Mouse (Mus musculus): ENCODE data around the gene Pcdh9. TPM values are rescaled to one million over a fixed set of nuclear protein-coding genes. Genes with fewer than 3 reads are reported as not detected.

Pcdh9 gene
- polyA plus RNA-seq, 1 experiment = 0.30 TPM

DNA sequence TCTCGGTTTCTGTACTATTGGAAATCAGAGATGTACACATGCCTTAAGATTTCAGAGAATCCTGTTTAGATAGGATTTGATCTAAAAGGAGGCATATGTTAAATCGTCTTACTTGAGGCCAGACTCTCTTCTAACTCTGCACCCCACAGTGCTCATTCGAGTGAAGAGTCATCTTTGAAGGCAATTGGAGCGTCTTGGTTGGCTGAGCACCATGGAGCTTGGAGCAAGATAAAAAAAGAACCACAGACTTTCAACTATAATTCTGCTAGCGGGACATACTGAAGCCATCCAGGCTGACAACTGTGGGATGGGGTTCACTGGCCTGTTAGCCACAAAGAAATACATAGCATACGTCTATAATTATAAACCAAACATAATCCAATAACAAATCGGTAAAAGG, 541.3 kb downstream of the Pcdh9 start:
- WGBS = 35% methylated on average over 7 of the region's 7 CpGs
- no peak for DNase-seq
- H3K27me3 ChIP-seq (replicated peaks; ENCODE audit: control insufficient read depth, insufficient read depth, low read length) = no peaks in the 10 kb centered on the region
- no peaks in the 10 kb centered on the region for H3K4me1 ChIP-seq (ENCODE audit: control insufficient read depth, insufficient read depth, low read length)
- no peak overlapping the region for H3K27ac ChIP-seq (ENCODE audit: insufficient read depth, low read depth, low read length)
- no peaks in the 10 kb centered on the region for H3K36me3 ChIP-seq (ENCODE audit: control insufficient read depth, insufficient read depth, low read length)
- H3K4me3 ChIP-seq (ENCODE audit: insufficient read depth, low read depth, low read length) = no peak overlapping the region
- TF ChIP-seq CTCF (conservative IDR thresholded peaks at IDR 0.05; ENCODE audit: insufficient read depth, insufficient read length, low read depth, low read length) (no peak), POLR2A (IDR thresholded peaks at IDR 0.05; ENCODE audit: low read depth, low read length) (no peak)

DNA sequence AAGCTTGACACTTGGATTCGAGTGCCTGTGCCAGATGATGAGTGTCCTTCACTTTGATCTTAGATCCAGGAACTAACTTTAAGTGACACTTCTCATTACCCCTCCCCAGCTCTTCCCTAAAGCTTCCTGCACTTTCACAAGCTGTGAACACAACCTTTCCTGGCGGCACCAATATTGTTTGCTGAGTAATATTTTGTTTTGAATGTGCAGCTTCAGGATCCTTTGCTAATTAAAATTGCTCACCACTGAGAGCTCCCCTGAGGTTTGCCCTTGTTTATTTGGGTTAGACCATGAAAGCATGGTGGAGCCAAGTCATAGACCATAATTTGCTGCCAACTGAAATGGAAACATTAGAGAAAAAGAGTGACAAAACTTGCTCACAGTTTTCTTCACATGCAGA, 543.4 kb downstream of the Pcdh9 start:
- no peak for TF ChIP-seq CTCF (conservative IDR thresholded peaks at IDR 0.05; ENCODE audit: insufficient read depth, insufficient read length, low read depth, low read length)
- TF ChIP-seq POLR2A (IDR thresholded peaks at IDR 0.05; ENCODE audit: low read depth, low read length) = no peak
- H3K4me1 ChIP-seq (ENCODE audit: control insufficient read depth, insufficient read depth, low read length) = no peaks in the 10 kb centered on the region
- no peaks in the 10 kb centered on the region for H3K36me3 ChIP-seq (ENCODE audit: control insufficient read depth, insufficient read depth, low read length)
- WGBS = 25% methylated on average over 2 of the region's 2 CpGs
- no peaks in the 10 kb centered on the region for H3K27me3 ChIP-seq (replicated peaks; ENCODE audit: control insufficient read depth, insufficient read depth, low read length)
- no peak overlapping the region for H3K27ac ChIP-seq (ENCODE audit: insufficient read depth, low read depth, low read length)
- H3K4me3 ChIP-seq (ENCODE audit: insufficient read depth, low read depth, low read length) = no peak overlapping the region
- DNase-seq = no peak

DNA sequence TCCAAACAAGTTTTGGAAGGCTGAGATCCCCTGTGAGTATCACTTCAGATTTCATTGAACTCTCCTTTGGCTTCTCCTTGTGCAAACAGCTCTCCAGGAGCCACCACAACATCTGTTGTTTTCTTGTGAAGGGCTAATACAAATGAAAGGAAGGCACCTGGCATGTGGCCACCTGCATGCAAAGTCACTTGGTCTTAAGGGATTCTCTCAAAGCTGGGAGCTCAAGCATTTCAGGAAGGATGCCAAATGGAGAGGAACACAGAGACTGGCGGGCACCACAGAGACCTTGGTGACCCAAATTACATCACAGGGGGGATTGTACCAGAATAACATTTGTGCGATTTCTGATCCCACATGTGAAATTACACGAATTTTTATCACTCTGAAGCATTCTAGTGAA, 547.7 kb downstream of the Pcdh9 start:
- Histone ChIP-seq H3K4me1 (ENCODE audit: control insufficient read depth, insufficient read depth, low read length) (no peaks in the 10 kb centered on the region), H3K27ac (ENCODE audit: insufficient read depth, low read depth, low read length) (no peak overlapping the region), H3K36me3 (ENCODE audit: control insufficient read depth, insufficient read depth, low read length) (no peaks in the 10 kb centered on the region), H3K4me3 (ENCODE audit: insufficient read depth, low read depth, low read length) (no peak overlapping the region), H3K27me3 (replicated peaks; ENCODE audit: control insufficient read depth, insufficient read depth, low read length) (no peaks in the 10 kb centered on the region)
- no peak for TF ChIP-seq CTCF (conservative IDR thresholded peaks at IDR 0.05; ENCODE audit: insufficient read depth, insufficient read length, low read depth, low read length)
- no peak for DNase-seq
- 60% methylated on average over 3 of the region's 3 CpGs for WGBS

DNA sequence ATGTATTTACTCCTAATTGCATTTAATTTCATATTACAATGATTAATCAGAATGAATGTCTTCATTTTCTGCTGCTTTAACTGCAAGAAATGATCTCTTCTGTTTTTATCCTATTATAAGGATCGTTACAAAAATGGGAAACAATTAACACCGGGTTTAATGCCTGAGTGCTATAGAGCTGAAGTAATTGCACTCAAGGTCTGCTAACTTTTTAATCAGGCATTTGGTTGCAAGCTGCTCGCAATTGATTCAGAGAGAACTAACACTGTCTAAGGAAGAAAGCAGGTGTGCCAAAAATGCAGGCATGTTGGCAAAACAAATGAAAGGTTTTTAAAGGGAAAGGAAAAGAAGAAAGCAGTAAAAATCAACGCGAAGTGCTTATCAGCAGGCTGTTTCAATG, 549.1 kb downstream of the Pcdh9 start:
- TF ChIP-seq POLR2A (IDR thresholded peaks at IDR 0.05; ENCODE audit: low read depth, low read length) (no peak), CTCF (conservative IDR thresholded peaks at IDR 0.05; ENCODE audit: insufficient read depth, insufficient read length, low read depth, low read length) (no peak)
- no peaks in the 10 kb centered on the region for H3K27me3 ChIP-seq (replicated peaks; ENCODE audit: control insufficient read depth, insufficient read depth, low read length)
- no peak overlapping the region for H3K4me3 ChIP-seq (ENCODE audit: insufficient read depth, low read depth, low read length)
- H3K27ac ChIP-seq (ENCODE audit: insufficient read depth, low read depth, low read length) = no peak overlapping the region
- 35% methylated on average over 5 of the region's 5 CpGs for WGBS
- no peaks in the 10 kb centered on the region for H3K36me3 ChIP-seq (ENCODE audit: control insufficient read depth, insufficient read depth, low read length)
- H3K4me1 ChIP-seq (ENCODE audit: control insufficient read depth, insufficient read depth, low read length) = no peaks in the 10 kb centered on the region
- DNase-seq = no peak

DNA sequence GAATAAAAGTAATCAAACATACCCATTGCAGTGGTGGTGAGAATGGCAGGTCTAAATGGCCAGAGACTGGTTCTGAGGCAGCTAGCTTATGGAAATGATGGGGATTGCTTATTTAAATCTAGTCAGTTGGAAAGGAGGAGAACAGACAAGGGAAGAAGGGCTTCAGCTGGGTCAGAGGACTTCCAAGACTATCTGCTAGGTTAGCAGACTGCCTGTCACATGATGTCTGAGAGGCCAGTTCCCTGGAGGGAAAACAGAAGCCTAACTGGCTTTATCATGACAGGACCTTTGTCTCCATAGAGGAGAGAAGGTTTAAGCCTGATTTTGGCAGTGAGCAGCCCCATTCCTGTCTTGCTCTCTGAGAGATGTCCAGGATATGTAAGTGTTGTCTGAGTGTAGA, 561.2 kb downstream of the Pcdh9 start:
- H3K36me3 ChIP-seq (ENCODE audit: control insufficient read depth, insufficient read depth, low read length) = no peaks in the 10 kb centered on the region
- no peak for DNase-seq
- TF ChIP-seq CTCF (conservative IDR thresholded peaks at IDR 0.05; ENCODE audit: insufficient read depth, insufficient read length, low read depth, low read length) = no peak
- no peak for TF ChIP-seq POLR2A (IDR thresholded peaks at IDR 0.05; ENCODE audit: low read depth, low read length)
- H3K27ac ChIP-seq (ENCODE audit: insufficient read depth, low read depth, low read length) = no peak overlapping the region
- no peaks in the 10 kb centered on the region for H3K27me3 ChIP-seq (replicated peaks; ENCODE audit: control insufficient read depth, insufficient read depth, low read length)
- no peak overlapping the region for H3K4me3 ChIP-seq (ENCODE audit: insufficient read depth, low read depth, low read length)
- no peaks in the 10 kb centered on the region for H3K4me1 ChIP-seq (ENCODE audit: control insufficient read depth, insufficient read depth, low read length)

DNA sequence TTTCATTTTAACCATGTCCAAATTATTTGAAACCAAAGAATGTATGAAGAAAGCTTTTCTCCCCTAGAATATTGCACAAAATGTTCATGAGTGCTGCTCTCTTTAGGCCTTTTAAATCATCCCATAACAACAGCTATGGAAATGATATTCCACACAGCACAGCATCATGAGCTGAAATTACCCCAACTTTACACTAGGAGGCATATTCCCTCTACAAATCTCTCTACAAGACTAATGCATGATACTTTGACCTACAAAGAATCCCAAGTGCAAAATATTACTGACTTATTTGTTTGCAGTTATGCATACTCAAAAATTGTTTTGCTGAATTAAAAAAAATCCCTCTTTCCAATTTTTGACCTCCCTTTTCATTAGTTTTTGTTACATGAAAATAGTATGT, 573.1 kb downstream of the Pcdh9 start:
- no peak overlapping the region for H3K4me3 ChIP-seq (ENCODE audit: insufficient read depth, low read depth, low read length)

DNA sequence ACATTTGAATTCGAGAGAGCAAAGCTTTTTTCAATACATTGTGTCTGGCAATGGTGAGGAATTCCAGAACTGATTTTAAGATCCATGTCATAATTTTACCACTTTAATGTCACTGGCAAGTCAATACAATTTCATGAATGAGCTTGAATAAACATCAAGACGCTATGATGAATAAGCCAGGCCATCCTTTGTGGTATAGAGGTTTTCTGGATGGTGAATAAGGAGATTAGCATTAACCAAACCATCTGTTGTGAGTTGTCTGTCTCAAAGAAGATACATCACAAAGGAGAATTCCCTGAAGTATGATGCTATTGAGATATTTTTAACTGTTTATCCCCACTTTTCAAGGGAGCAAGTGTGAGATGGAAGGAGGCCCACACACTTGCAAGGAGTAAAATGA, 602.1 kb downstream of the Pcdh9 start:
- H3K4me3 ChIP-seq (ENCODE audit: insufficient read depth, low read depth, low read length) = no peak overlapping the region
- H3K36me3 ChIP-seq (ENCODE audit: control insufficient read depth, insufficient read depth, low read length) = no peaks in the 10 kb centered on the region
- DNase-seq = no peak
- no peaks in the 10 kb centered on the region for H3K27me3 ChIP-seq (replicated peaks; ENCODE audit: control insufficient read depth, insufficient read depth, low read length)
- no peak overlapping the region for H3K27ac ChIP-seq (ENCODE audit: insufficient read depth, low read depth, low read length)
- H3K4me1 ChIP-seq (ENCODE audit: control insufficient read depth, insufficient read depth, low read length) = no peaks in the 10 kb centered on the region
- TF ChIP-seq POLR2A (IDR thresholded peaks at IDR 0.05; ENCODE audit: low read depth, low read length) (no peak), CTCF (conservative IDR thresholded peaks at IDR 0.05; ENCODE audit: insufficient read depth, insufficient read length, low read depth, low read length) (no peak)
- WGBS = 63% methylated on average over 2 of the region's 2 CpGs

More for the DNA sequence above, 573.1 kb downstream of the Pcdh9 start:
- Histone ChIP-seq H3K36me3 (ENCODE audit: control insufficient read depth, insufficient read depth, low read length) (no peaks in the 10 kb centered on the region), H3K27me3 (replicated peaks; ENCODE audit: control insufficient read depth, insufficient read depth, low read length) (no peaks in the 10 kb centered on the region), H3K4me1 (ENCODE audit: control insufficient read depth, insufficient read depth, low read length) (no peaks in the 10 kb centered on the region), H3K27ac (ENCODE audit: insufficient read depth, low read depth, low read length) (no peak overlapping the region)
- DNase-seq = no peak
- TF ChIP-seq POLR2A (IDR thresholded peaks at IDR 0.05; ENCODE audit: low read depth, low read length) = no peak
- TF ChIP-seq CTCF (conservative IDR thresholded peaks at IDR 0.05; ENCODE audit: insufficient read depth, insufficient read length, low read depth, low read length) = no peak

DNA sequence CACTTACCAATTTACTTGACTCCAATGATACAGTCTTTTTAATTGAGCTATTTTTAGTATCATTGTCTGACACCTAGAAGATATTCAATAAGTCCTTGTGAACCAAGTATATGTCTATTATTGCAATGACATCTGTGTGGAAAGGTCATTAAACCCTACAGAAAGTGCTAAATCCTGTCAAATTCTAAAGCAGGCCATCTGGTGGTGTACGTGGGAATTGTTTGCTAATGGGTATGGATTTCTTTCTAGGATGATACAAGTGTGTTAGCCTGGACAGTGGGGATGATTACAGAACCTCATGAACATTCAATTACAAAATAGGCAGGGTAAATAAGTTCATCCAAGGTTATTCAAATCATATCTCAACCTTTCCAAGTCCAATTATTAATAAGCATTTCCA, 602.8 kb downstream of the Pcdh9 start:
- no peak for DNase-seq
- Histone ChIP-seq H3K27ac (ENCODE audit: insufficient read depth, low read depth, low read length) (no peak overlapping the region), H3K36me3 (ENCODE audit: control insufficient read depth, insufficient read depth, low read length) (no peaks in the 10 kb centered on the region), H3K4me1 (ENCODE audit: control insufficient read depth, insufficient read depth, low read length) (no peaks in the 10 kb centered on the region), H3K27me3 (replicated peaks; ENCODE audit: control insufficient read depth, insufficient read depth, low read length) (no peaks in the 10 kb centered on the region), H3K4me3 (ENCODE audit: insufficient read depth, low read depth, low read length) (no peak overlapping the region)
- TF ChIP-seq CTCF (conservative IDR thresholded peaks at IDR 0.05; ENCODE audit: insufficient read depth, insufficient read length, low read depth, low read length) (no peak), POLR2A (IDR thresholded peaks at IDR 0.05; ENCODE audit: low read depth, low read length) (no peak)
- 22% methylated on average over 1 of the region's 1 CpGs for WGBS
